In genomic region chr6:125175469-125175868, GRCm38 (mm10) we compare ENCODE assay signal across 24 mouse cellular contexts.
"Had no signal": no experiment of that assay in that cellular context is flagged by ENCODE, and none has a peak within 500 bp of the region (broad histone marks: within the 10 kb centered on the region; RNA-seq: fewer than 3 reads in every experiment).

No protein-coding gene starts in this region.

- H3K9ac ChIP-seq: heart, embryonic 13.5 days; heart, embryonic 15.5 days; hindbrain, embryonic 13.5 days; hindbrain, embryonic 15.5 days; kidney, embryonic 15.5 days; limb, embryonic 13.5 days; limb, embryonic 15.5 days; liver, embryonic 12.5 days had no signal

- H3K27ac ChIP-seq: heart, adult 2 months; heart, embryonic 13.5 days; heart, embryonic 15.5 days; hindbrain, embryonic 13.5 days; hindbrain, embryonic 15.5 days; hindbrain, postnatal 0 days; kidney, embryonic 15.5 days; kidney, postnatal 0 days; limb, embryonic 13.5 days; limb, embryonic 15.5 days; liver, embryonic 12.5 days had no signal

- H3K9me3 ChIP-seq: heart, embryonic 13.5 days; heart, embryonic 15.5 days; hindbrain, embryonic 13.5 days; hindbrain, embryonic 15.5 days; kidney, embryonic 15.5 days; limb, embryonic 13.5 days; limb, embryonic 15.5 days; liver, embryonic 12.5 days had no signal

- H3K4me3 ChIP-seq: heart, adult 2 months; heart, embryonic 13.5 days; heart, embryonic 15.5 days; hindbrain, embryonic 13.5 days; hindbrain, embryonic 15.5 days; kidney, embryonic 15.5 days; limb, embryonic 13.5 days; limb, embryonic 15.5 days; liver, embryonic 12.5 days had no signal

- H3K4me1 ChIP-seq: heart, embryonic 15.5 days; hindbrain, embryonic 13.5 days; hindbrain, embryonic 15.5 days; kidney, embryonic 15.5 days; limb, embryonic 13.5 days; limb, embryonic 15.5 days; liver, embryonic 12.5 days had no signal

- DNase-seq: gastrocnemius, postnatal 14 days; gastrocnemius, postnatal 36 days; heart, adult 11 months; heart, adult 2 months; heart, postnatal 14 days; heart, postnatal 36 days; kidney, adult 11 months; kidney, adult 2 months; kidney, adult 9 months; kidney, postnatal 14 days; kidney, postnatal 36 days; layer of hippocampus, adult 9-11 months; layer of hippocampus, postnatal 36 days; left cerebral cortex, postnatal 4 days had no signal

- H3K27me3 ChIP-seq: heart, embryonic 13.5 days; heart, embryonic 15.5 days; hindbrain, embryonic 13.5 days; hindbrain, embryonic 15.5 days; kidney, embryonic 15.5 days; limb, embryonic 13.5 days; limb, embryonic 15.5 days; liver, embryonic 12.5 days had no signal
